Mouse (Mus musculus): ENCODE measurements around the gene Calu. TPM values are rescaled to one million over a fixed set of nuclear protein-coding genes. Genes with fewer than 3 reads are reported as not detected.

Gene Calu
- polyA plus RNA-seq, 1 experiment: 110 TPM

DNA sequence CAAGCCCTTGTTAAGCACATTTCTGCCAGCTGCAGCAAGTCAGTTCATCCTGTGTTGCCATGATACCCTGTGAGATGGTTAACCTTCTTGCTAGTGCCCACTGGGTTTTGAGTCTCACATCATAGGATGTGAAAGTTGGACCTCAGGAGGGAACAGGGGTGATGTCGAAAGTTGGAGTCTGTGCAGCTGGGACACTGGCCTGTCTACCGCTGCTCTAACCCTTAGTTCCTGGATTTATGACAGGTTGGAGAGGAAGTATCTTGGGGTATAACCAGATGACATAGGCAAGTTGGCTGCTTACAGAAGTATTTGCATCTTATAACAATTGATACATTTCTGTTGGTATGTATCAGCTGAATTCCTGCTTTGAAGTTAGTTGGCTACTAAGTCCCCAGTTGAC is 72.7 kb downstream of the Calu start:
- no peak for DNase-seq (ENCODE audit: low read depth)

DNA sequence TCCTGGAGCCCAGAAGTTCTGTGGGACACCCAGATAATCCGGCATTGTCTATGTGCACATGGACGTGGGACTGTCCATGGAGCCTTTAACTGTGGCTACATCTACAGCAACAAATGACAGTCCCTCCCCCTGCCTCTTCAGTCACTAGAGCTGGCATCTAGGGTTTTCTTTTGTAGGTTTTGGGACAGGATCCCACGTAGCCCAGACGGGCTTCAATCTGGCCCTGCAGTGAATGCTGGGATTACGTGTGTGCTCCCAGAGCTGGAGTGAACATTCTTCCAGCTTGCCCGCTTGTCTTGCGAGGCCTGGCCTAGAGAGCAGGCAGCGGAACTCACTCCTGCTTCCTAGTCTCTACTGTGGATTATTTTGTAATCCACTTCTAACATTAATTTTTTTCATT is 77.2 kb downstream of the Calu start:
- no peak for DNase-seq (ENCODE audit: low read depth)

DNA sequence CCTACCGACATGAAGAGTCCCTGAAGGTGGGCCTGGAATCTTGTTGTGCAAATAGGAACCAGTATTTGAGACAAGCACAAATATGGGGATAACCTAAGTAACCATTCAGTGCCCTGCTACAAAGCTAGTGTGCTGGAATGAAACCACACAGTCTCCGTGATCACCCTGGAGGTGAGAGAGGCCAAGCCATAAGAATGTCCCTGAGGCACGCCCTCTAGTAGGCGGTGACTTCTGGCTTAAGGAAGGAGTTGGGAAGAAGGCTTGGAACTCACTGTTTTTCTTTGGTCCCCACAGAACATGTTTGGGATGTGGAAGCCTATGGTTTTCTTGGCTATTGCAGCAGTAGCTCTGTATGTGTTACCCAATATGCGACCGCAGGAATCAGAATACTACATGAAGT is 78.5 kb downstream of the Calu start:
- DNase-seq (ENCODE audit: low read depth): no peak

Other genes starting within 250 kb of the Calu start
- 12.8 and 18.1 TPM in 2 replicates for gene Rbm28, start 183.1 kb upstream of the Calu start, polyA plus RNA-seq (2012; rRNA removed)
- gene Prrt4, start 168.5 kb upstream of the Calu start, polyA plus RNA-seq (2012; rRNA removed): 1.8 and 2.1 TPM in 2 replicates
- gene Impdh1, start 131.7 kb upstream of the Calu start, polyA plus RNA-seq (2012; rRNA removed): 35.8 and 36.5 TPM in 2 replicates
- 11.9 and 21.2 TPM in 2 replicates for gene Hilpda, start 75.6 kb upstream of the Calu start, polyA plus RNA-seq (2012; rRNA removed)
- gene Fam71f2, start 68.5 kb upstream of the Calu start, polyA plus RNA-seq (2012; rRNA removed): 12.4 and 14.0 TPM in 2 replicates
- 0.77 and 2.0 TPM in 2 replicates for gene Fam71f1, start 28.9 kb upstream of the Calu start, polyA plus RNA-seq (2012; rRNA removed)
- gene Opn1sw, start 40.4 kb downstream of the Calu start, polyA plus RNA-seq (2012; rRNA removed): 0.81 and 0.86 TPM in 2 replicates
- gene Ccdc136, start 48.2 kb downstream of the Calu start, polyA plus RNA-seq (2012; rRNA removed): 6.1 and 8.4 TPM in 2 replicates
- gene Flnc, start 85.2 kb downstream of the Calu start, polyA plus RNA-seq (2012; rRNA removed): 6.6 and 9.7 TPM in 2 replicates
- 315 and 362 TPM in 2 replicates for gene Atp6v1f, start 119.6 kb downstream of the Calu start, polyA plus RNA-seq (2012; rRNA removed)
- not detected in 2 replicates for gene Atp6v1fnb, start 123.4 kb downstream of the Calu start, polyA plus RNA-seq (2012; rRNA removed)
- gene Kcp, start 159.9 kb downstream of the Calu start, polyA plus RNA-seq (2012; rRNA removed): 5.2 and 8.3 TPM in 2 replicates
- gene Irf5, start 178.6 kb downstream of the Calu start, polyA plus RNA-seq (2012; rRNA removed): 13.5 and 16.3 TPM in 2 replicates

Measured in gonadal fat pad, adult 2 months (tissue).